Mouse (Mus musculus) MN1 (cell line): ENCODE data around the gene Olfr670.
"Not testable (repeated sequence)": the region's sequence is repeated elsewhere in the genome, so short reads cannot be mapped to it uniquely, and the experiment has no call there.

ENCODE experiments used
- DNase-seq: peaks from one replicate; pipeline ENCODE4 v3.0.0-alpha.2; 2016; ENCODE audit warnings: low spot score

Gene Olfr670

DNA sequence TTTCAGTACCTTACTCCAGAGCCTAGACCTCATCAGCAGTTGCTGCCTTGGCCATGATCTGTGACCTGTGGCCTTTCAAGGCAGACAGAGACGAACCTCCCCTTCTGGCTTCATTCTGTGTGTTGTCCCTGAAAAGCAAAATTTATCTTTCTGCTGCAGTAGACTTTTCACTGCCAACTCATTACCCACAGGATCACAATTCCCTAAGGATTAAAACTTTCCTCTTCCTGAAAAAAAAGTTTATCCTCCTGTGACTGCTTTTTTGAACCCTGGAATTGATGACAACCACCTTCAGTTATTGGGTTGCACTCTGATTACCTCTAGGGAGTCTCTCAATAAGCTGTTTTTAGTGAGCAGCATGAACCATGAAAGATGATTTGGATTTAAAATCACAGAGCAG, at the start of gene Olfr670:
Olfr670 (minus strand) TSS at position 101 of the 400 bp plus-strand sequence.
- no peak for DNase-seq

GRCm38 (mm10) chr7:105001929-105002328, 39.5 kb upstream of the Olfr670 start, which contains the start of gene Olfr672:
Gene Olfr672, minus strand, starts transcription at chr7:105002029.
- no peak for DNase-seq

- DNase-seq: no peak
Measured at GRCm38 (mm10) chr7:104979026-104979425, 16.6 kb upstream of the Olfr670 start, which contains the start of gene Olfr671. Gene Olfr671, minus strand, starts transcription at chr7:104979126.

DNA sequence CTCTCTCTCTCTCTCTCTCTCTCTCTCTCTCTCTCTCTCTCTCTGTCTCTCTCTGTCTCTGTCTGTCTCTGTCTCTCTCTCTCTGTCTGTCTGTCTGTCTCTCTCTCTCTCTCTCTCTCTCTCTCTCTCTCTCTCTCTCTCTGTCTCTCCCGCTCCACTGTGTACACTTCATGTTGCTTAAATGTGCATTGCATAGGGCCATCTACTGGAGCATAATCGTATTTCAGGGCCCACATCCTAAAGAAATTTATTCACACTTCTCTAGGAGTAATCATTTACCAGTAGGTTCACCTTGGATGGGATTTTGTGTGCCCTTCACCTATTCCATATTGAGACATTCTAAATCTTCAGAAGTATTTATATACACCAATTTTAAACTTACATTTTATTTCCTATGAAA, 10.1 kb upstream of the Olfr670 start:
- DNase-seq: not testable (repeated sequence)

GRCm38 (mm10) chr7:104950234-104950633, 12.2 kb downstream of the Olfr670 start:
- DNase-seq: not testable (repeated sequence)

GRCm38 (mm10) chr7:104933940-104934339, 28.5 kb downstream of the Olfr670 start, which contains the start of gene Olfr669:
Gene Olfr669, plus strand, starts transcription at chr7:104934240.
- DNase-seq: no peak

DNA sequence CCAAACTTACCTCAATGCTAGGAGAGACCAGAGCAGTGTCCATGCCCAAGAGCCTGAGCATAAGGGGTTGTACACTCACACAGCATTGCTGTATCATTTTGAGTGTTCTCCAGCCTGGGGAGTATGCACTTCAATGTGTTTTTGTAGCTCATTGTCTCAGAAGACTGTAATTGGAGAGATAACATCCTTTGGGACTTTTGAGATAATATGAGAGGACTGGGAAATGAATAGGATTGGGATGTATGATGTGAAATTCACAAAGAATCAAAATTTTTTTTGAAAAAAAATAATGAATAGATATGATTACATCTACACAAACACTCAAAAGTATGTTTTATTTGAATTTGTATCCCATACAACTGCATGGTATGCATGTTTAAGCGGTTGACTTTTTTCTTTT, 34.5 kb downstream of the Olfr670 start, which contains the start of gene Olfr668:
Olfr668 (minus strand) TSS at position 101 of the 400 bp plus-strand sequence.
- DNase-seq: no peak

GRCm38 (mm10) chr7:104921382-104921781, 41.0 kb downstream of the Olfr670 start, which contains the start of gene Olfr667:
Gene Olfr667, minus strand, starts transcription at chr7:104921482.
- DNase-seq: no peak
